Mouse (Mus musculus) adrenal gland, adult (tissue): ENCODE results near the gene Dpp3.
A peak's percentile ranks its signal among the peaks of the same experiment; 100 is the strongest.
"Not testable (repeated sequence)": the region's sequence is repeated elsewhere in the genome, so short reads cannot be mapped to it uniquely, and the experiment has no call there.

Experiments
- DNase-seq, 2 experiments: peaks; one replicate each; pipeline ENCODE4 v3.0.0; 2022 to 2023; ENCODE audit warnings: low spot score in 1 of 2; ENCODE audit not compliant: inconsistent age in 2 of 2

Gene Dpp3

DNA sequence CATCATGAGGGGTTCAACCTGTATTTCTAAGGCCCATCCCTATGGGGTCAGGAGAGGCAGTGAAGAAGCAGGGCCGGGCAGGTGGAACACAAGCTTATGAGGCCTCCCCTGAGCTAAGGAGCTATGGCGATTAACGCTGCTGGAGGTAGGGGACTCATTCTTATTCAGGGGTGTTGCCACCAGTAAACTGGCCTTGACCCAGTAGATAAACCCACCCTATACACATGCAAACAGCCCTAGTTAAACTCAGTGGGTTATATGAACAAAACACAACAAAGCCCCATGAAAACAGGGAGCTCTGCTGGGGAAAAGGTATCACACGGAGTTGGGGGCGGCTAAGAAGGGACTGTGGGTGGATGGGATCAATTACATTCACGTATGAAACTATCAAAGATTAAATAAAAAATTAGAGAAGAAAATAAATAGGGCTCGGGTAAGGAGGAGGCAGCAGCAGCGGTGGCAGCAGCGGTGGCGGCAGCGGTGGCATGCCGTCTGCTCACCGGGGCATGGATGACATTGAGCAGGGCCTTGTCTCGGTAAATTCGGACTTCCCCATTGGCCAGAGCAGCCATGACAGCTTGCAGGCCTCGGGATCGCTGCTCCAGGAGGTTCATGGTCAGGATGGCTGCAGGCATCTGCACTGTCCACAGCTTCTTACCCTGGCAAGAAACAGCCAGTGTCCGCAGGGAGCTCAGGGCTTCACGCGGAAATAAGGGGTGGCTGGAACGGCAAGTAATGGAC is 31.1 kb downstream of the Dpp3 start:
- DNase-seq = no peak

DNA sequence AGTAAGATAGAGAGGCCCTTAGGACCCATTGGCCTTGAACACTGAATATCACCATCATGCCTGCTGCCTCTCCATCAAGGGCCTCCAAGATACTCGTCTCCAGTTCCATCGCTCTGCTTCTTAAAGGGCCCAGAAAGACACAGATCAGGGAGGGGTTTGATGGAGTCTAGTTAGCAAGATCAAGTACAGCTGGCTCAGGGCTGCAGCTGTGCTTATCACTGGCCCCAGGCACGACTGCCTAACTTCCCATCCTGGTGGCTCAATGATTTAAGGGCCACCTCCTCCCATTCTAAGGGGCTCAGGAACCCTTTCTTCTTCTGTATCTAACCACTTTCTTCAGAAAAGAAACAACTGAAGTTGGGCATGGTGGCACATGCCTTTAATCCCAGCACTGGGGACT is 36.3 kb downstream of the Dpp3 start:
- no peak for DNase-seq

- no peak for DNase-seq
Measured at GRCm38 (mm10) chr19:4889791-4890190, 38.3 kb downstream of the Dpp3 start.

GRCm38 (mm10) chr19:4883961-4884360 is 44.1 kb downstream of the Dpp3 start:
- no peak for DNase-seq

- no peak for DNase-seq
Measured at GRCm38 (mm10) chr19:4879324-4879703, 48.8 kb downstream of the Dpp3 start.

GRCm38 (mm10) chr19:4878405-4879323 is 49.4 kb downstream of the Dpp3 start, which contains the start of gene Zdhhc24:
Gene Zdhhc24 (plus strand): TSS chr19:4878668.
- peak; percentile 96 to 99 for DNase-seq

DNA sequence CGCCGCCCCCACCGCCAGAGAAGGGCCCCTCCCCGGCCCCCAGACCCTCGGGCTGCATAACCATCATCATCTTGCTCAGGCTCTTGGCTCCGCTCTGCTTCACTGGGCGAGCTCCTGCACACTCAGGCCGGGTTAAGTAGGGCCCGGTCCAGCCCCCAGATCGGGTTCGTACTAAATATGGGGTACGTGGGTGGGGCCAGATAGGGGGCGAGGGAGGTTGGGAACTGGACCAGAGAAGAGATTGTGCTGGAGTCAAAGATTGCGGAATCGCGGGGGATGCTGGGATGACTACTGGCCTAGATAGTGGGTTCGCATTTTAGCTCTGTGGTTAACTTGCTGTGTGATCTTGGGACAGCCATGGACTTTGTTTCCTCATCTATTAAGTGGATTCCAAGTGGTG is 50.3 kb downstream of the Dpp3 start, which contains the start of gene Actn3:
Actn3 (minus strand) TSS at position 125 of the 400 bp plus-strand sequence.
- DNase-seq = peak in 1 of 2 experiments; percentile 49

GRCm38 (mm10) chr19:4876755-4877154 is 51.3 kb downstream of the Dpp3 start:
- DNase-seq = no peak

GRCm38 (mm10) chr19:4876241-4876640 is 51.8 kb downstream of the Dpp3 start:
- DNase-seq = no peak

- DNase-seq = not testable (repeated sequence)
Measured at GRCm38 (mm10) chr19:4874613-4875012, 53.5 kb downstream of the Dpp3 start.

- DNase-seq = peak; percentile 61 to 68
Measured at GRCm38 (mm10) chr19:4865147-4865546, 62.9 kb downstream of the Dpp3 start.

DNA sequence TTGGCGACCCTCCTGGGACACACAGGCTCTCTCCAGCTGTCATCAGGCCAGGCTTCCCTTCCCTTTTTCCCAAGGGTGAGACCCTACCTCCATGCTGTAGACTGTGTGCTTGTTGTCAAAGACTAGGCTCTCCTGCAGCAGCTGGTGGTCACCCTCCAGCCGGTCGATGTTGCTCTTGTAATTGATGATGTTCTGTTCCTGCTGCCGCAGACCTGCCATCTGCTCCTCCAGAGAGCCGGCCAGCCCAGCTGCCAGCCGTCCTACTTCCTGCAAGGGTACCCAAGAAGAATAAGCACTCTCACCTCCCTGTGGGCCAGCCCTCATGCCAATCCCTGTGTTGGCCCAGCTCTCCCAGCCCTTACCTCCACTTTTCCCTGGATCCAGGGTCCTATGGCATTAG is 65.0 kb downstream of the Dpp3 start:
- DNase-seq = peak in 1 of 2 experiments; percentile 27

- DNase-seq = peak; percentile 29 to 48
Measured at GRCm38 (mm10) chr19:4859081-4859480, 69.0 kb downstream of the Dpp3 start.
